Mouse (Mus musculus) layer of hippocampus, adult 11-12 months (tissue): Measurements from ENCODE around the gene Sin3a.

ENCODE experiments used
- DNase-seq: peaks from one replicate; pipeline ENCODE4 v3.0.0; 2022; ENCODE audit warnings: low spot score

The Sin3a gene

GRCm38 (mm10) chr9:57168411-57168810 is 96.6 kb downstream of the Sin3a start:
- no peak for DNase-seq
